Mouse (Mus musculus) small intestine, adult 2 months (tissue): ENCODE measurements around the gene Klf13.

Experiments used
- CTCF ChIP-seq: fragments of 200-500 bp; IDR thresholded peaks from 2 replicates; pipeline ENCODE4 v1.5.1; 2012; ENCODE audit warnings: low read depth, mild to moderate bottlenecking, control low read depth, inconsistent platforms, low read length, moderate library complexity, mixed read lengths; ENCODE audit not compliant: insufficient replicate concordance, insufficient read length; ENCODE audit errors: extremely low read depth
- POLR2A ChIP-seq: fragments of 200-500 bp; IDR thresholded peaks from 2 replicates; pipeline ENCODE4 v1.6.1; 2012; ENCODE audit warnings: low read depth, mild to moderate bottlenecking, control low read depth, inconsistent platforms, low read length, moderate library complexity

DNA sequence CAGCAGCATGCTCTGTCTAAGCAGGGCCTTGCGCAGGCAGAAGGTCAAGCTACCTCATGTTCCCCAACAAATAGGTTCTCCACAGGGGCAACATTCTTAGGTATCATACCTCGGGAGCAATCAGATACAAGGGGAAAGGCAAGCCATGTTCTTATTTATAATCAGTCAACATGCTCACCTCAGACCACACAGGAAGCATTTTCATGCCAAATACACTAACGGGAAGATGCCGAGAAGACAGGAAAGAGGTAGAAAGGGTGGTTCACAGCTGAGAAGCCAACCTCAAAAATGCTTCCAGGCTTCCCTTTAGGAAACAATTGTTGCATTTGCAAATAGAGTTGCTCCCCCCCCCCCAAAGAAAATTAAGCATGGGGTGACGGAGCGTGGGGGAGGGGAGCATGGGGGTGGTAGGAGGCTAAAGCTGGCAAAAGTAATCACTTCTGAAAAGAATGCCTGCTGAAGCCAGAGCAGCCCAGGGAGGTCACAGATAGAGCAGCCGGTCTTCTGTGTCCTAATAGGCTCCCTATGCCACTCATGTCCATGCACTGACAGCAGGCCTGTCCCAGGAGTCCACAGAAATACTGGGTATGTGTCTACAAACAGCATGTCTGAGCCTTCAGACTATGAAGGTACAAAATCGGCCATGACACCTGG lies 16.7 kb downstream of the Klf13 start:
- TF ChIP-seq POLR2A (no peak), CTCF (no peak)
